Mouse (Mus musculus) intestine, postnatal 0 days (tissue): ENCODE results near the gene Abca14. TPM values are rescaled to one million over a fixed set of nuclear protein-coding genes. Genes with fewer than 3 reads are reported as not detected.

Source experiments
- ATAC-seq: fragments of 200-750 bp; cut with Nextera tagmentation; 2 replicates; pipeline ENCODE4 v1.8.0; 2017; ENCODE audit warnings: mild to moderate bottlenecking, moderate TSS enrichment, moderate library complexity
- H3K27ac ChIP-seq: fragments of 300-500 bp; sonication (generic); 2 replicates; pipeline ENCODE4 v1.5.1; 2014; ENCODE audit warnings: mild to moderate bottlenecking, low read depth, low read length, moderate library complexity
- H3K27me3 ChIP-seq: fragments of 300-500 bp; sonication (generic); replicated peaks from 2 replicates; pipeline ENCODE4 v1.6.1; 2014; ENCODE audit warnings: low read length, mixed read lengths; ENCODE audit not compliant: control insufficient read depth, insufficient read depth
- H3K36me3 ChIP-seq: fragments of 300-500 bp; sonication (generic); 2 replicates; pipeline ENCODE4 v1.6.1; 2014; ENCODE audit warnings: mild to moderate bottlenecking, moderate library complexity; ENCODE audit not compliant: control insufficient read depth, insufficient read depth
- H3K4me1 ChIP-seq: fragments of 300-500 bp; sonication (generic); replicated peaks from 2 replicates; pipeline ENCODE4 v1.6.1; 2014; ENCODE audit warnings: antibody characterized with exemption, low read length, mixed read lengths; ENCODE audit not compliant: control insufficient read depth, insufficient read depth
- H3K4me2 ChIP-seq: fragments of 300-500 bp; sonication (generic); replicated peaks from 2 replicates; pipeline ENCODE4 v1.6.1; 2014; ENCODE audit warnings: low read depth, mild to moderate bottlenecking, moderate library complexity
- H3K4me3 ChIP-seq: fragments of 300-500 bp; sonication (generic); 2 replicates; pipeline ENCODE4 v1.5.1; 2014; ENCODE audit warnings: low read depth, low read length
- H3K9ac ChIP-seq: fragments of 300-500 bp; sonication (generic); 2 replicates; pipeline ENCODE4 v1.6.1; 2014; ENCODE audit warnings: mild to moderate bottlenecking, low read depth, low read length
- H3K9me3 ChIP-seq: fragments of 300-500 bp; sonication (generic); 2 replicates; pipeline ENCODE4 v1.6.1; 2016; ENCODE audit warnings: mixed run types; ENCODE audit not compliant: control insufficient read depth
- CTCF ChIP-seq: sonication (generic); IDR thresholded peaks from 2 replicates; pipeline ENCODE4 v1.5.1; 2016; ENCODE audit warnings: low read depth, mild to moderate bottlenecking, control low read depth, antibody characterized with exemption, moderate library complexity
- WGBS: fragments of 180-500 bp; shearing (Covaris S2); extraction: QIAGEN DNeasy Blood & Tissue Kit; methylation state at CpG from one replicate; pipeline ENCODE4 v1.1.7; 2014; 5-methylcytosine and 5-hydroxymethylcytosine counted together
- polyA plus RNA-seq: library from polyadenylated mRNA; unstranded; fragments of >200 nt; fragmentation: Nextera tagmentation; extraction: Ambion mirVana; gene quantifications from 2 replicates; pipeline ENCODE4 v1.2.1, GENCODE M21; 2015

Abca14 gene
- polyA plus RNA-seq, 1 experiment from 2014 or later, result 0.83 TPM

DNA sequence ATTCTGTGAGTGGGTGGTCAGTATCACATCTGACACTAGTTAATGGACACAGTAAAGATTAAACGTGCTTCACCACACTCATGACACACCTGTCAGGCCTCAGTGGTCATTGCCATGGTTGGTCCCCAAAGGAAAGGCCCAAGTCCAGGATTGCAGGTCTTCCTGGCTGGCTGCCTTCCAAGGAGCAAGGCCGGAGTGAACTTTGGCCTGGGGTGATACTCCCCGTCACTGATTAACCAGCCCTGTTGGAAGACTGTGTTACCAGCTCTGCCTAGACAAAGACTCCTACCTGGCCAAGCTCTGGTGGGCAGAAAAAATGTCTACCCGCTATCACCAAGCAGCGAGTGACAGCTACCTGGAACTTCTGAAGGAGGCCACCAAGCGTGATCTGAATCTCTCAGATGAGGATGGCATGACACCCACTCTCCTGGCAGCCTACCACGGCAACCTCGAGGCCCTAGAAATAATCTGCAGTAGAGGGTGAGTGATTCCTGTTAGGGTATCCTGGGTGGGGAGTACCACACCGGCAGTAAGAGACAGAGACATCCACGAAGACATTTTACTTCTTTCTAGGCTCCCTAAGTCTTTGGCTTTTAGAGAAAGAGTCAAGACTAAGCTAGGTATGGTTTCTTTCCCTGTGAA lies 30.0 kb upstream of the Abca14 start, which contains the start of gene Anks4b:
Gene Anks4b, plus strand, starts transcription at position 256 of the 642 bp plus-strand sequence.
- Histone ChIP-seq H3K4me1 (peaks cover 2% of the 10 kb centered on the region; the same call in 1 of the 2 replicates), H3K9me3 (no peaks in the 10 kb centered on the region), H3K27ac (peak within 1 kb of the TSS; percentile 80), H3K4me3 (peak within 1 kb of the TSS; percentile 43), H3K9ac (peak within 1 kb of the TSS; percentile 63), H3K36me3 (no peaks in the 10 kb centered on the region), H3K27me3 (no peaks in the 10 kb centered on the region), H3K4me2 (peak within 1 kb of the TSS; percentile 58)
- ATAC-seq, result peak; percentile 92
- 43% methylated on average over 10 of the region's 10 CpGs for WGBS
- no peak for TF ChIP-seq CTCF

DNA sequence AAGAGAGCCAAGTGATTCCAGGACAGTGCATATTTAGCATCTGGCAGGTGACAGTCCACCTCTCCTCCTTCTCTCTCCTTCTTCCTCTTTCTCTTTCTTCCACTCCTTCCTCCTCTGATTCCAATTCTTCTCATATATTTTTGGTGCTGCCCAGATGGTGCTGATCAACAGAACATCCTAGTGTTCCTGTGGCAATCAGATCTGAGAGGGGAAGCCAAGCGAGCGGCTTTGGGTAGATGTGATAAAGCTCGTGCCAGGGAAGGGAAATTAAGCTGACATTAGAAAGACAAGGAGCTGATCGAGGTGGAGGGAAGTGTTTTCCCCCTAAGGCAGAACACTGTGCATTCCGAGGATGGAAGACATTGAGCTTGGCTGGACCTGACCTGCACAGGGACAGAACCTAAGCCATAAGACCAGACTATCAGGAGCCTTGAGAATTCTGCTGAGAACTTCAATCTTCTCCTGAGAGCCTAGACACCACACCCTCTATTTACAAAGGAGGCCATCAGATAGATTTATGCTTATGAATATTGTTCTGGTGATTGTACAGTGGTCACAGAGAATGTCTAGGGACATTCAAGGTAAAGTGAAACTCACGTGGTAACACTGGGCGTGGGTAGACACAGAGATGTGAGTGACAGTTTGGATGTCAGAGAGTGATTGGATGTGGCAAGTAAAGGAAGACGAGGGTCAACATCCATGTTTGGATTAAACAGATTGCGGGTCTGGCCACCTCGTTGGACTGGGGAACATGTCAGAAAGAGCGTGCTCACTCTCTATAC lies 28.8 kb upstream of the Abca14 start:
- Histone ChIP-seq H3K36me3 (no peaks in the 10 kb centered on the region), H3K9ac (peak overlapping the region; percentile 63), H3K9me3 (no peaks in the 10 kb centered on the region), H3K4me1 (peaks cover 2% of the 10 kb centered on the region; the same call in 1 of the 2 replicates), H3K4me3 (peak overlapping the region; percentile 43), H3K27me3 (no peaks in the 10 kb centered on the region), H3K4me2 (peak overlapping the region; percentile 58), H3K27ac (peak overlapping the region; percentile 80)
- ATAC-seq, result peak; percentile 65
- 39% methylated on average over 11 of the region's 11 CpGs for WGBS
- TF ChIP-seq CTCF, result no peak

DNA sequence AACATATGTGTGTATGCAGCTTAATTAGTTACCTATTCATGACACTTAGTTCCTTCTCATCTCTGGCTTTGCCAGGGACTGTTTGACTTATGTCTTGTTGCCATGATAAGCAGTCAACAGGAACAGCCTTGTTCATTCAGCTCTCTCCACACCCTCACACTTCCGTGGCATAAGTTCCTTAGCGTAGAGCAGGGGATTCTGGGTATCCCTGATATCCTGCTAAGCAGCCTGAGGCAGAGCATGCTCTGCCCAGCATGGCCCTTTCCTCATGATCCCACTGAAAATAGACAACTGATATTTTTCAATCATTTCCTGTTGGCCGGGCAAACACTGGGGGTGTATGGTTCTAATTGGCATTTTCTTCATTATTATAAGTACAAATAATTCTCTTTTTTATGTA lies 26.1 kb upstream of the Abca14 start:
- 49% methylated on average over 3 of the region's 3 CpGs for WGBS
- Histone ChIP-seq H3K9ac (no peak overlapping the region), H3K27ac (no peak overlapping the region), H3K36me3 (peaks cover 4% of the 10 kb centered on the region; the same call in 1 of the 2 replicates), H3K4me2 (peak overlapping the region; percentile 54), H3K27me3 (no peaks in the 10 kb centered on the region), H3K4me1 (peaks cover 2% of the 10 kb centered on the region; the same call in 1 of the 2 replicates), H3K9me3 (no peaks in the 10 kb centered on the region), H3K4me3 (no peak overlapping the region)
- TF ChIP-seq CTCF, result no peak
- ATAC-seq, result no peak

GRCm38 (mm10) chr7:120178935-120179334 lies 24.8 kb upstream of the Abca14 start:
- peaks cover 2% of the 10 kb centered on the region; the same call in 1 of the 2 replicates for H3K4me1 ChIP-seq
- ATAC-seq, result no peak
- no peak overlapping the region for H3K4me3 ChIP-seq
- H3K27ac ChIP-seq, result no peak overlapping the region
- H3K27me3 ChIP-seq, result no peaks in the 10 kb centered on the region
- no peak overlapping the region for H3K4me2 ChIP-seq
- H3K9me3 ChIP-seq, result no peaks in the 10 kb centered on the region
- WGBS, result 23% methylated on average over 2 of the region's 2 CpGs
- no peak overlapping the region for H3K9ac ChIP-seq
- no peak for TF ChIP-seq CTCF
- H3K36me3 ChIP-seq, result peaks cover 12% of the 10 kb centered on the region; the same call in 1 of the 2 replicates

DNA sequence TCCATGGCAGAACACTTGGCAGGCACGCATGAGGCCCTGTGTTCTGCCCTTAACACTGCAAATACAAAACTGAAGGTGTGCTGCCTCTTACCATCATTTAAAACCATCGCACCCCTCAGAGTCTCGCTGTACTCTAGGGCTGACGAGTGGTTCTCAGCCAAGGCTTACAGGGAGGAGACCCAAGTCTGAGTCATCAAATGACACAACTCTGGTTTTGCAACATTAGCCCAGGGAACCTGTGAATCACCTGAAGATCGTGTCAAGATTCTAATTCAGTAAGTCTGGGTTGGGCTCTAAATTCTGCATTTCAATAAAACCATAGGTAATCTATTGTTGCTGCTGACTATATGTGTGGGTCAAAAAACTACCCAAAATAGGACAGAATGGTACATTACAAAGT lies 23.2 kb upstream of the Abca14 start:
- peaks cover 2% of the 10 kb centered on the region; the same call in 1 of the 2 replicates for H3K4me1 ChIP-seq
- no peaks in the 10 kb centered on the region for H3K9me3 ChIP-seq
- ATAC-seq, result peak; percentile 55
- no peaks in the 10 kb centered on the region for H3K27me3 ChIP-seq
- H3K9ac ChIP-seq, result no peak overlapping the region
- H3K27ac ChIP-seq, result no peak overlapping the region
- H3K4me2 ChIP-seq, result peak overlapping the region; percentile 27; the same call in 1 of the 2 replicates
- WGBS, result 62% methylated on average over 5 of the region's 5 CpGs
- no peak for TF ChIP-seq CTCF
- no peak overlapping the region for H3K4me3 ChIP-seq
- H3K36me3 ChIP-seq, result peaks cover 16% of the 10 kb centered on the region; the same call in 1 of the 2 replicates
